Mouse (Mus musculus): Measurements from ENCODE around the gene Rxra. TPM values are rescaled to one million over a fixed set of nuclear protein-coding genes. Genes with fewer than 3 reads are reported as not detected.

Gene Rxra
- total RNA-seq (2015), result 15.4 and 16.1 TPM in 2 replicates
- 16.8 and 17.0 TPM in 2 replicates for total RNA-seq (2017)

DNA sequence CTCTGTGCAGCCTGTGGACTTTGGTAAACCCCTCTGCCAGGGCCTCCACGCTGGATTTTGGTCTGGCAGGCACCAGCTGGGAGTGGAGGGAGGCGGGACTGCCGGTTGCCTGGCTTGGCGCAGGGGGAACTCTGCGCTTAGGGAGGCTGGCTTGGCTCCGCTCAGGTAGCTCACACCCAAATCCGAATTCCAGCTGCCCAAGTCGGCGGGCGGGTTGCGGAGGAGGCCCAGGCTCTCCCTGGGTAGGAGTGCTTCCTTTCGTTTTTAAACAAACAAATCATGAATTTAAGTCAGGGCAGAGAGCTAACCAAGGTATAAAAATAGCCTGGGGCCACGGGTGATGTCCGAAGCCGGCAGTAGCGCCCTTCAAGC is at the start of gene Rxra:
Rxra (plus strand) TSS at position 335 of the 372 bp plus-strand sequence.
- no peak for ATAC-seq (ENCODE audit: poor library complexity, severe bottlenecking)

- ATAC-seq (ENCODE audit: poor library complexity, severe bottlenecking), result no peak
Measured at GRCm38 (mm10) chr2:27626604-27627003, 49.6 kb upstream of the Rxra start.

DNA sequence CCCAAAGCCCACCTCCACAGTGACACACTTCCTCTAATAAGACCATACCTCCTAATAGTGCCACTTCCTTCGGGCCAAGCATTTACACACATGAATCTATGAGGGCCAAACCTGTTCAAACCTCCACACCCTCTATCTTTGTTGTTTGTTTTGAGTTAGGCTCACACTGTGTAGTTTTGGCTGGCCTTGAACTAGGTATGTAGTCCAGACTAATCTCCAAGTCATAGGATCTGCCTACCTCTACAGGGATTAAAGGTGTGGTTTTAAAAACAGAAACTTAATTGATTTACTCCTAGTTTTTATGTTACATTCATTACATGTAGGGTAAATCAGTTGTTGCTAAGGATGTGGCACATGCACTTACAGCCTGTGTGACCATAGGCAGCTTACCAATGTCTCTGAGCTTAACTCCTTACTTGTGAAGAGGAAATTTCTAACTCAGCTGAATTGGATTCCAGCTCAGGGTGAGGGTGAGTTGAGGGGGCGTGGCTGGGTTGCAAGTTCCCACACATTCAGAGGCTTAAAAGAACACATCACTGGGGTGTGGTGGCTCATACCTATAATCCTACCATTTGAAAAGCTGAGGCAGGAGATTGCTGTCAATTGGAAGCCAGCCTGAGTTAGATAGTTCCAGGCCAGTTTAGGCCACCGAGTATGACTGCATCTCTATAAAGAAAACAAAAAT is 45.5 kb upstream of the Rxra start:
- no peak for ATAC-seq (ENCODE audit: poor library complexity, severe bottlenecking)

GRCm38 (mm10) chr2:27633471-27633870 is 42.8 kb upstream of the Rxra start:
- no peak for ATAC-seq (ENCODE audit: poor library complexity, severe bottlenecking)

- ATAC-seq (ENCODE audit: poor library complexity, severe bottlenecking), result no peak
Measured at GRCm38 (mm10) chr2:27634018-27634417, 42.2 kb upstream of the Rxra start.

GRCm38 (mm10) chr2:27635147-27635738 is 41.0 kb upstream of the Rxra start:
- ATAC-seq (ENCODE audit: poor library complexity, severe bottlenecking), result no peak

GRCm38 (mm10) chr2:27636796-27637195 is 39.4 kb upstream of the Rxra start:
- ATAC-seq (ENCODE audit: poor library complexity, severe bottlenecking), result no peak

- ATAC-seq (ENCODE audit: poor library complexity, severe bottlenecking), result no peak
Measured at GRCm38 (mm10) chr2:27637281-27637896, 38.9 kb upstream of the Rxra start.

GRCm38 (mm10) chr2:27639631-27640334 is 36.5 kb upstream of the Rxra start:
- ATAC-seq (ENCODE audit: poor library complexity, severe bottlenecking), result no peak

DNA sequence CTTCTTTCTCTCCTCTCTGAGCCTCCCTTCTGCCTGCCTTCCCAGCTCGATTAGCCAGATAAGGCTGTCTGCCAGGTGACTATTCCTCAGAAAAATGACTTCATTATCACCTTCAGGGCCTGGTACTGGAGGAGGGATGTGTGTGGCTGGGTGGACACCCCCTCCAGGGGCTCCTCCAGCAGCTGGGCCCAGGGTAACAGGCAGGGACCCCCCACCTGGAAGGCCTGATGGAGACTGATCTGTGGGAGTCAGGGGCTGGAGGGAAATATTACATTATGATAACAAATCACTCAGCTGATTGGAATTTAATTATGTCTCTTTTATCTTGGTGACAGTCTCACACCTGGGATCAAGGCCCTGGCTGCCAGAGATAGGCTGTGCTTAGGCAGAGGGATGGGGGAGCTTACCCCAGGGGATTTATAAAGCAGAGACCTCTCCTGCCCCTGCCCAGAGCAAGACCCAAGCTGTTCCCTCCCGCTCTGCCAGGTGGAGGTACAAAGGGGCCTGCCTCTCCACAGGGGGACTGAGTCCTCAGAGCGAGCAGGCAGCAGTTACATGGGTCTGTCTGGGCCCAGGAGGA is 35.2 kb upstream of the Rxra start:
- ATAC-seq (ENCODE audit: poor library complexity, severe bottlenecking), result no peak

- no peak for ATAC-seq (ENCODE audit: poor library complexity, severe bottlenecking)
Measured at GRCm38 (mm10) chr2:27644547-27645120, 31.6 kb upstream of the Rxra start.

- no peak for ATAC-seq (ENCODE audit: poor library complexity, severe bottlenecking)
Measured at GRCm38 (mm10) chr2:27645471-27645870, 30.8 kb upstream of the Rxra start.

DNA sequence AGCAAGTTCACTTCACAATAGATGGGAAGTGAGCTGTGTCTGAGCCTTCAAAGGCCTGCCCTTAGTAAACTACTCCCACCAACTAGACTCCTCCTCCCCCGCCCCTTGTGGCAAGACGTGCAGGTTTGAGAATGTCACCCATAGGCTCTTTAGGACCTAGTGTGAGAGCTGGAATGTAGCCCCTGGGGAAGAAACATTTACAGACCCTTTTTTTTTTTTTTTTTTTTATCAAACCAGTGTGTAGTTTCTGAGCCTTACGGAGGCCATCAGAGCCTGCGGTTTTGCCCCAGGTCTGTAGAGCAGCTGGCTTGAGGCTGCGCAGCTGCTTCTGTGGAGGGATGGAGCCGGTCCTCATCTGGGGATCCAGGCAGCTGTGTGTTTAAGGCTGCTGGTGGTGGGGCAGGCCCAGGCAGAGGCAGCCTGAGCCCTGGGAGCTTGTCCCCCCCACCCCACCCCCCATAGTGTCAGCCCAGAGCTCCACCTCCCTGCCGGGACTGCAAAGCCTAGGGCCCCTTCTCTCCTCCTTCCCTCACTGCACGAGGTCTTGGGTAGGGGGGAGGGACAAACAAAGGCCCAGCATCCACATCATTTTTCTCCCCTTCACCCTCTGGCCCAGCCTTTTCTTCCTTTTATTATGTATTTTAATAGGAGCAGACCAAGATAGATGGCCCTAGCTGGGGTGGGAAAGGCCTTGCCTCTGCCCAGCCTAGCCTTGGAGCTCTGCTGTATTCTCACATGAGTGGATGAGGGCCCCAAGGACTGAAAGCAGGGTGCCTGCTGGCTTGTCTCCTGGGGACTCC is 26.2 kb upstream of the Rxra start:
- no peak for ATAC-seq (ENCODE audit: poor library complexity, severe bottlenecking)

DNA sequence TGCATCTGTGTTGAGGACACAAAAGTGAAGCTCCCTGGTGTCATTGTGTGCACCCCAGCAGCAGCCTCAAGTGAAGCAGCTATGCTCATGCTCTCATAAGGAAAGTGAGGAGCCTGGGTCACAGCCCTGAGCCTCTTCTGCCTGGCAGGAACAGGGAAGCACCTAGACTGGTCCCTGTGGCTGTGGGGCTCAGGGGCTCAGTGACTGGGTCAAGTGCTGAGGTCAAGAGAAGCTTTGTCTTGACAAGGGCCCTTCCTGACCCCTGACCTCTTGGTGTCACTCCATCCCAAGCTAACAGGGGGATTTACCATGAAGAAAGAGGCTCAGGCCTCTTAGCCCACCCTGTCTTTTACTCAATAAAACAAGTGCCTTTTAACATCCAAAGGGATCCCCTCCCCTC is 25.2 kb upstream of the Rxra start:
- ATAC-seq (ENCODE audit: poor library complexity, severe bottlenecking), result no peak

DNA sequence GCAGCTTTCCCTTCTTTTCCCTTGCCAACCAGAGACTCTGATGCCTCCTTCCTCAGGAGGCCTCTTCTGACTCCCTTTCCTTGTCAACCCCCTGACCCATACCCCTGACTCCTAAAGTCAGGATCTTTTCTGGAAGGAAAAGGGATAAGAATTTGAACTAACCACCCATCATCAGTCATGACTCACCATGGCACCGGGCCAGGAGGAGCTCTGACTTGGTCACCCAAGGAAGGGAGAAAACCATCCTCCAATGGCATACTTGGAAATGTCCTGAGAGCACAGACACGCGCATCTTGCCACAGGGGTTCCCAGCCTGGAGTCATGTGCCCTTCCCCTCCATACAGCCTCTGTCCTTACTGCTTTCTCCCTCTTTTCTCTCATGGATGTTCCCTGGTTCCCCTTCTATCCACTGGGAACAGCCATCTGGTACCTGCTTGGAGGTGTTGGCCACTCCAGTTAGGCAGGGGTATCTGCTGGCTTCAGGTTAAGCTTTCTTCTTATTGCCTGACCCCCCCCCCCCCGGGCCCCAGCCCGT is 22.7 kb upstream of the Rxra start:
- no peak for ATAC-seq (ENCODE audit: poor library complexity, severe bottlenecking)

DNA sequence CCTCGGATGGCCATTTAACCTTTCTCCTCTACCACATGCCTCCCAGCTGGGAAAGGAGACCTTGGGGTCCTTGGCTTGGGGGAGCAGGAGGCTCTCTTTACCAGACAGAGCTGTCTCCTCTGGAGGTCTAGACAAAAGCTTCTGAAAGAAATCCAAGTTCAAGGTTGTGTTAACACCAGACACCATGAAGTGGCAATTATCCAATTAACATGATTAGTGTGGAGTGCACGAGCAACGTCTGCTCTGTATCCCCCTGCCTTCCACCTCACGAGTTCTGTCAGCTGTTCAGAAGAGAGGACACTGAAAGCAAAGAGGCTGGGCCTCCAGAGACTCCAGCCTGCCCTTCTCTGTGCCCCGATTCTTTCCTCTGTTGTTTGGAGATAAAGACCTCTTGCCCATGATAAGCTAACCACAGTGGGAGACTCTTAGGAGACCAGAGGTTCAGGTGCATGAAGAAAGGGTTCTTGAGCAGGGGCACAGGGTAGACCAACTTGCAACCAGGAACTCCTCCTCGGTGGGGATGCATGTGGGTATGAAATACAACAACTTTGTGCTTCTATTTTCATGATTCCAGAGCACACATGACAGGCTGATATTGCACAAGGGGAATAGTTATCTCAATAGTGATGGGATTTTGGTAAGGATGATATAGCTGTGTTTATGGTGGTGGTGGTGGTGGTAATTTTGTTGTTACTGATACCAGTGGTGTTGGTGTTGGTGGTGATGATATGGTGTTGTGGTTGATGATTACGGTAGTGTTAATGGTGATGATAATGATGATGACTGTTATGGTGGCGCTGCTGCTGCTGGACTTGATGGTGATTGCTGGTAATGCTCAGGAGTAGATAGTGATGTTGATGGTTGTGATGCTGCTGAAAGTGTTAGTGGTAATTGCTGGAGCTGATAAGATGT is 21.7 kb upstream of the Rxra start:
- ATAC-seq (ENCODE audit: poor library complexity, severe bottlenecking), result no peak

DNA sequence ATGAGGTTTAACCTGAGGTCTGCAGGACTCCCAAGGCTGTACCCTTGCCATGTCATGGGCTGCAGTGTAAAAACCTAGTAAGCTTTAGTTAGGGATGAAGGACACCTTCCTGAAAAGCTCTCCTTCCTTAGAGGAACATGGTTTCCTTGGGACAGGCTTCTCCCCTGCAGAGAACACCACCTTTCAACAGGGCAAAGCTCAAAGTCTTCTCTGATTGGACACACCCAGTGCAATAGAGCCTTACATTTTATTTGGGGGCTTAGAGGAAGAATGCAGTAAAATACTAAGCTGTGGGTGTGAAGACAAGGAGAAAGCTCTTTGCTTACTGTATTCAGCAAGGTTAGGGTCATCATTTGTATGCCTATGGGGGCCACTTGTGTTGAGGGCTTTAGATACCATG is 19.7 kb upstream of the Rxra start:
- ATAC-seq (ENCODE audit: poor library complexity, severe bottlenecking), result no peak

DNA sequence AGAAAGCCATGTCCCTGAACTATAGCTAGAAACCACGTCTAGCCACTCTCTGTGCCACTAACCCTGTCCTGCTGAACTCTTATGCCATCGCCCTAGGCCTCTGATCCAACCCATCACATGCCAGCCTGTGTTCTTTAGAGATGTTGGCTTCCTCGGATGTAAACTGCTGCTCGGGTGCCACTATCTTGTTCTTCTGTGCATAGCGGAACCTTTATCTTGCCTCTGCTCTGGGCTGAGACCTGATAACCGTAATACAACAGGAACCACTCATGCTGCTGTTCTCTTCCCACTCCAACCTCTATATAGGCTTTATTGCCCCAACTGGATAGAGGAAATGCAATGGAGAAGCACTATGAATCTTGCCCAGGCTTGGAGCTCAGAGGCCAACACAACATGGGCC is 11.0 kb upstream of the Rxra start:
- no peak for ATAC-seq (ENCODE audit: poor library complexity, severe bottlenecking)

DNA sequence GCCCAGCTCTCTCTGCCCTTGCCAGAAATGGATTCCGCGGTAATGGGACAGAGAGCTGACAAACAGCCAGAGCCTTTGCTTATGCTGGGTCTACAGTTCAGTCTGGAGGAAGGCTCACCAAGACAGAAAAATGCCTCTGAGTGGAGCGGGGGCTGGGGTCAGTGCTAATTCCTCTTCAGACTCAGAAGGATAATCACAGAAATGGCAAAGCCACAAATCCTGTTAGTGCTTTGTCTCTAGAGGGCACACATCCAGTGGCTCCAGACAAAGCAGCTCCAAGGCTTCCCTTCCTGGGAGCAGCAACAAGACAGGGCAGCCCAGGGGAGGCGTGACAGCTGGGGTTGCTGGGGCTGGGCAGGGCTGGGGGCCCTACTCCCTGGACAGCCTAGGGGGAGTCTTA is 9.5 kb upstream of the Rxra start:
- no peak for ATAC-seq (ENCODE audit: poor library complexity, severe bottlenecking)
